Mouse (Mus musculus) kidney, adult 2 months (tissue): ENCODE data around the gene Gabpb1. TPM values are rescaled to one million over a fixed set of nuclear protein-coding genes. Genes with fewer than 3 reads are reported as not detected.

Experiments used
- DNase-seq: peaks from one replicate; pipeline ENCODE4 v3.0.0; 2021
- H3K27ac ChIP-seq: fragments of 200-500 bp; 2 replicates; pipeline ENCODE4 v1.5.1; 2012; ENCODE audit warnings: low read depth, low read length, control low read depth, inconsistent platforms; ENCODE audit not compliant: insufficient read depth
- H3K27me3 ChIP-seq: fragments of 200-500 bp; replicated peaks from 2 replicates; pipeline ENCODE4 v1.6.1; 2012; ENCODE audit warnings: mild to moderate bottlenecking, moderate library complexity, low read length, inconsistent platforms; ENCODE audit not compliant: control insufficient read depth, insufficient read depth
- H3K36me3 ChIP-seq: fragments of 200-500 bp; 2 replicates; pipeline ENCODE4 v1.6.1; 2012; ENCODE audit warnings: mild to moderate bottlenecking, moderate library complexity, low read length, inconsistent platforms; ENCODE audit not compliant: control insufficient read depth, insufficient read depth
- H3K4me1 ChIP-seq: fragments of 200-500 bp; 2 replicates; pipeline ENCODE4 v1.6.1; 2011; ENCODE audit warnings: low read length; ENCODE audit not compliant: control insufficient read depth, insufficient read depth
- H3K4me3 ChIP-seq: fragments of 200-500 bp; 2 replicates; pipeline ENCODE4 v1.5.1; 2011; ENCODE audit warnings: mild to moderate bottlenecking, low read depth, low read length, control low read depth; ENCODE audit not compliant: insufficient read depth
- CTCF ChIP-seq: fragments of 200-500 bp; conservative IDR thresholded peaks from 2 replicates; pipeline ENCODE4 v1.5.1; 2011; ENCODE audit warnings: low read depth, mild to moderate bottlenecking, control low read depth, low read length, moderate library complexity, mixed read lengths; ENCODE audit not compliant: insufficient read depth, insufficient read length
- POLR2A ChIP-seq: fragments of 200-500 bp; IDR thresholded peaks from one replicate; pipeline ENCODE4 v1.6.1; 2011; ENCODE audit warnings: low read depth, low read length, control low read depth
- WGBS: fragments of 180-500 bp; shearing (Covaris S2); methylation state at CpG from one replicate; pipeline ENCODE4 v1.1.7; 2018; 5-methylcytosine and 5-hydroxymethylcytosine counted together
- polyA plus RNA-seq: library from polyadenylated mRNA; depleted of rRNA; stranded (reverse); fragments of >200 nt; gene quantifications from 2 replicates; pipeline ENCODE4 v1.2.3, GENCODE M21; 2012; rRNA removed

Gabpb1 gene
- polyA plus RNA-seq: 11.1 and 11.2 TPM in 2 replicates

DNA sequence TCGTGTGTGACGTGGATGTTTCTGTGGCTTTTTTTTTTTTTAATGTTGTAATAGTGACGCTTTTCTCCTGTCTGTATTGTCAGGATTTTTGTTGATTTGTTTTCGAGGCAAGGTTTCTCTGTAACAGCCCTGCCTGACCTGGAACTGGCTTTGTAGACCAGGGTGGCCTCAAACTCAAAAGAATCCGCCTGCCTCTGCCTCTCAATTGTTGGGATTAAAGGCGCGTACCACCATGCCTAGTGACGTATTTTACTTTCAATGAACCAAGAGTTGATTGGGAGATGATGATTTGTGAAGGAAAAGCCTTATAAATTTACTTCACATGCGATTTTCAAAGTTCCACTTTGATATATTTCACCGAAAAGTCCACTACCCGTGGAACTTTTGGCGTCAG is at the start of gene Gabpb1:
Gene Gabpb1, minus strand, starts transcription at position 216 of the 394 bp plus-strand sequence.
- Histone ChIP-seq H3K4me1 (peaks cover 15% of the 10 kb centered on the region), H3K27ac (peak within 1 kb of the TSS; percentile 94), H3K27me3 (no peaks in the 10 kb centered on the region), H3K36me3 (no peaks in the 10 kb centered on the region), H3K4me3 (peak within 1 kb of the TSS; percentile 86)
- TF ChIP-seq POLR2A (no peak), CTCF (no peak)
- WGBS: 18% methylated on average over 12 of the region's 12 CpGs
- no peak for DNase-seq

DNA sequence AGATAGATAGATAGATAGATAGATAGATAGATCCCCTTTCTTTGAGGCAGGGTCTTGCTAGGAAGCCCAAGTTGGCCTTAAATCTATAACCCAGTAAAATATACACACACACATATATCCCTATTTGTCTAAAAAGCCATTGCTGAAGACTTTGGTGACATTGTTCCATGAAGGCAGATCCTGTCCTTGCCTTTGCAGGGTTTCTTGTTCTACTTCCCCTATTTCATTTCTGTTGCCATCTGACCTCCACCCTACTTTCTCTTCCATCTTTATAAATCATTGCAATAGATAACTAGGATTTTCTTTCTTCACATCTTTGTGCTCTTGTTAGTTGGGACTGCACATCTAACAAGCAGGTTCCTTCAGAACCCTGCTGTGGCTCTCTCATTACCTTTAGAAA is 36.8 kb upstream of the Gabpb1 start:
- Histone ChIP-seq H3K27me3 (no peaks in the 10 kb centered on the region), H3K36me3 (no peaks in the 10 kb centered on the region), H3K4me3 (no peak overlapping the region), H3K4me1 (peaks cover 13% of the 10 kb centered on the region; the same call in 1 of the 2 replicates), H3K27ac (peak overlapping the region; percentile 89)
- peak; percentile 7 for DNase-seq
- no peak for TF ChIP-seq POLR2A
- TF ChIP-seq CTCF: no peak

DNA sequence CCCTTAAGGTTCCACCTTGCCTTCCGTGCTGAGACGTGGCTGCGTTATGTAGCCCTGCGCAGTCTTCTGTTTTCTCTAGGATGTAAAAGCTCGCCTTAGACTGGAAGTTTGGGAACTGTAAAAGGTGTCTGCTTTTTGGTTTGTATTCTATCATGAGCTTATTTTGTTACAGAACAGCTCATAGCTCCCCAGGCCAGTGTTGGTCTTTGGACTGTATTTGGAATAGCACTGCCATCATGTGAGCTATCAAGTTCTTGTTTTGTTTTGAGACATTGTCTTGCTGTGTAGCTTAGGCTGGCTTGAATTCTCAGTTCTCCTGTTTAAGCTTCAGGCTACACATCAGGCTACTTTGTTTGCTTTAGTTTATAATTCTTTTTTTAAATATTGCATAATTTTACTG is 36.4 kb upstream of the Gabpb1 start:
- no peaks in the 10 kb centered on the region for H3K27me3 ChIP-seq
- no peak for TF ChIP-seq CTCF
- no peak for TF ChIP-seq POLR2A
- H3K27ac ChIP-seq: peak overlapping the region; percentile 97
- peaks cover 13% of the 10 kb centered on the region; the same call in 1 of the 2 replicates for H3K4me1 ChIP-seq
- H3K36me3 ChIP-seq: no peaks in the 10 kb centered on the region
- no peak overlapping the region for H3K4me3 ChIP-seq
- DNase-seq: peak; percentile 80
- 64% methylated on average over 5 of the region's 5 CpGs for WGBS

DNA sequence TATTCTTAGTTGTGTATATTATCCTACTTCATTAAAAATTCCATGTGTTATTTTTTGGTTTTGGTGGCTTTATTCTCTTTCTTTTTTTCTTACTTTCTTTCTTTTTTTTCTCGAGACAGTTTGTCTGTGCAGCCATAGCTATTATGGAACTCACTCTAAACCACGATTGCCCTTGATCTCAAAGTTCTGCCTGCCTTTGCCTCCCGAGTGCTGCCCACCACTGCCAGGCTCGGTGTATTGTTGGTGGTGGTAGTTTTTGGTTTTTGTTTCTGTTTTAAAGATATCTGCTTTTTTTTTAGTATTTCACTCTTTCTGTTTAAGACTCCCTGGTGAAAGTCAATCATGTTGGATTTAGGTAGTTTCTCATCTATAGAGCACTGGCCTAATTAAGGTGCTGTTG is 32.2 kb upstream of the Gabpb1 start:
- 45% methylated on average over 4 of the region's 4 CpGs for WGBS
- Histone ChIP-seq H3K36me3 (no peaks in the 10 kb centered on the region), H3K4me1 (peaks cover 13% of the 10 kb centered on the region; the same call in 1 of the 2 replicates), H3K4me3 (no peak overlapping the region), H3K27ac (no peak overlapping the region), H3K27me3 (no peaks in the 10 kb centered on the region)
- TF ChIP-seq CTCF (no peak), POLR2A (no peak)
- DNase-seq: no peak

DNA sequence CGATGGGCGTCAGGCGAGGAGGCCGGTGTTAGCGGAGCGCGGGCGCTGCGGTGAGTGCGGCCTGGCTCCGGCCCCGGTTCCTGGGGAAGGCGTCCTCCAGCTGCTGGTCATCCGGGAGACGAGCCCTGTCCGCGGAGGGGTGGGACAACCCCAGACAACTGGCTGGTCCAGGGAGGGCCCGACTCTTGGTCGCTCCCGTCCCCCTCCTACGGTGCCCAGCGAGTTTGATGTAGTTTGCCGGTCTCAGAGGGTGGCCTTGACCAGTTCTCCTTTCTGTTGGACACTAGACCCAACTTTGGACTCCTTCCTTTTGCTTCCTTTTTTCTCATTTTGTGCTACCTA is 31.3 kb upstream of the Gabpb1 start:
- 0% methylated on average over 23 of the region's 23 CpGs for WGBS
- peak overlapping the region; percentile 54 for H3K4me3 ChIP-seq
- H3K4me1 ChIP-seq: peaks cover 13% of the 10 kb centered on the region; the same call in 1 of the 2 replicates
- H3K27me3 ChIP-seq: no peaks in the 10 kb centered on the region
- H3K27ac ChIP-seq: peak overlapping the region; percentile 14
- H3K36me3 ChIP-seq: no peaks in the 10 kb centered on the region
- no peak for DNase-seq
- TF ChIP-seq CTCF (no peak), POLR2A (no peak)

DNA sequence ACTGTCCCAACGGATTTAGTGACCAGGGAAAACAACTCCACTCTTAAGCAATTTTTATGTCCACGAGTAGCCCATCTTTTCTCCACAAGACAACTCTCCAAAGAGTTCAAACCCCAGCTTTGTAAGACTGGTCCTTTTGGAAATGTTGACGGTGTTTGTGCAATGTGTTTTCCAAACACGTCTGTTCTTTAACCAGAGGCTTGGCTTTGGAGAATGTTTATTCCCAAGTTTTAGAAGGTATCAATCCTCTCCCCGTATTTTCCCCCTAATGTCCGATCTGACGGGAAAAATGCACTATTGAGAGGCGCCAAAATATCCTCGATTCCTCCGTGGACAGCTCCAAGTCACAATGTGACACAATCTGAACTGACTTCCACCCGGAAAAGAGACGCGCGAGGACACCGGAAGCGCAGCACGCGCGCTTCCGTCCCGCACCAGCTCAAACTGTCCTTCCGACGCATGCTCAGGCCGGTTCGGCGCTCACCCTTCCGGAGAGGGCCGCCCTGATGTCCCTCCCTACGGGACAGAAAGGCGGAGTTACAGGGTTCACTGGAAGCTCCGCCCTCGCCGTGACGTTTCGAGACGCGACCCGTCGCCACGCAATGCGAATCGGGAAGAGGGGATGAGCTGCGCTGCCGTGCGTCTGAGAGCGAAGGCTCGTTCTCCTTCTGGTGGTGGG is 30.8 kb upstream of the Gabpb1 start, which contains the start of gene Usp8:
Gene Usp8, plus strand, starts transcription at position 570 of the 679 bp plus-strand sequence.
- H3K4me1 ChIP-seq: peaks cover 10% of the 10 kb centered on the region; the same call in 1 of the 2 replicates
- no peaks in the 10 kb centered on the region for H3K36me3 ChIP-seq
- WGBS: 2% methylated on average over 47 of the region's 47 CpGs
- TF ChIP-seq CTCF (no peak), POLR2A (peak; percentile 89)
- DNase-seq: peak; percentile 98
- H3K27ac ChIP-seq: peak within 1 kb of the TSS; percentile 67
- H3K27me3 ChIP-seq: no peaks in the 10 kb centered on the region
- peak within 1 kb of the TSS; percentile 54 for H3K4me3 ChIP-seq

DNA sequence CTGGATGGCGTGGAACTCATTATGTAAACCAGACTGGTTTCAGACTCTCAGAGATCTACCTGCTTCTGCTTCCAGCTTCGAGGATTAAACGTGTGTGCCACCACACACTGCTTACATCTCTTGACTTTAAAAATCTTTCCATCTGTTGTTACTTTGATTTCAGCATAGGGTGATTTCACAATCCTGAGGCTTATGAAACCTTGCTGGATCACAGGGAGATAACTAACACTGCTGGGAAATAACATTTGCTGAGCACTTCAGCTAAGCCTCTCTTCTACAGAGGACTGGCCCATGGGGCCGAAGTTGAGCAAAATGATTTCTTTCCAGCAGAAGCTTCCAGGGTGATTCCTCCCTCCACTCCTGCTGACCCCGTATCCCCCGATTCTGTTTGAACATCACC is 19.1 kb upstream of the Gabpb1 start:
- H3K36me3 ChIP-seq: no peaks in the 10 kb centered on the region
- 83% methylated on average over 6 of the region's 6 CpGs for WGBS
- no peak for DNase-seq
- H3K27me3 ChIP-seq: no peaks in the 10 kb centered on the region
- TF ChIP-seq CTCF (no peak), POLR2A (no peak)
- H3K4me1 ChIP-seq: no peaks in the 10 kb centered on the region
- no peak overlapping the region for H3K27ac ChIP-seq
- H3K4me3 ChIP-seq: no peak overlapping the region

DNA sequence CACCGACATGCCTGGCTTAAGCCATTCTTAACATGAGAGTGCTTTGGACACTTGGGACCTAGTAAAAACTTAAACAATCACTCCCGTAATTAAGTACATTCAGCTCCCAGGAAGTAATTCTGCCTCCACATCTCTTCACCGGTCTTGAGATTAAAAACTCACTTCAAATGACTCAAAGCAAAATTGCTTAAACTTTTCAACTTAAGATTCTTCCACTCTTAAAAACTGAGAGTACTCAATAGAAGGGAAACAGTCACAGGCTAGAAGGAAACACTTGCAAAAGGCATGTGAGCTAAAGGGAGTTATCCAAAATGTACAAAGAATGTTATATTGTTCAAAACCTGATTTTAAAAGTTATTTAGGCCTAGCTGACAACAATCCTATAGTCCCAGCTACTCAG is 15.2 kb upstream of the Gabpb1 start:
- Histone ChIP-seq H3K4me3 (no peak overlapping the region), H3K27me3 (no peaks in the 10 kb centered on the region), H3K27ac (no peak overlapping the region), H3K4me1 (no peaks in the 10 kb centered on the region), H3K36me3 (no peaks in the 10 kb centered on the region)
- WGBS: 83% methylated on average over 3 of the region's 3 CpGs
- no peak for DNase-seq
- TF ChIP-seq CTCF: no peak
- TF ChIP-seq POLR2A: no peak
